Mouse (Mus musculus) T-helper 2 cell (primary cell): ENCODE data around the gene Ajm1.

ENCODE experiments used
- in situ Hi-C: fragments of 300-600 bp; cut with MboI, MseI; formaldehyde crosslinking; loops from one replicate; pipeline ENCODE4 v1.15.1; 2025; ENCODE audit warnings: high pct_unique_total_duplicates

The Ajm1 gene

DNA sequence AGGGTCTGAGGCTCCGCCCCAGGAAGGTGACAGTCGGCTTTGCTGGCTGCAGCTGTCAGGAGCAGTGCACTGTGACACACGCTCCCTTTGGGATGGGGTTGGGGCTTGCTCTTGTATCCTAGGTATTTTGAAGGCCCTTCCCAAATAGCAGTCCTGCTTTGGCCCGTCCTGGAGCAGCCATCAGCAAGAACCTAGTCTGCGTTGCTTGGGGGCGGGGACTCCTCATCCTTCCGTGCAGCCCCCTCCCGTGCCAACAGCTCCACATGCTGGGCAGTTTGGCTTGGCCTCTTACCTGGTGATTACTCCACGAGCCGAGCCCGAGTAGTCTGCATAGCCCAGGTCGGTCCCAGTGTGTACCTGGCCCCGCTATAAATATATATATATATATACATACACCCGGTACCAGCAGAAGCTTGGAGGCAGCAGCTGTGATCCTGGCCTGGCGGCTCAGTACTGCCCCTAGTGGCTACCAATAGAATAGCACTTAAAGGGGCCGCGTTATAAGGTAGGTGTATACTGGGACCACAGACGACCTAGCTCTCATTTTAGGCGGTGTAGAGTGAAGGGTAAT lies at the start of gene Ajm1:
TSS of gene Ajm1 (minus strand) at position 464 of the 571 bp plus-strand sequence.
- in situ Hi-C loops: no loop called here

DNA sequence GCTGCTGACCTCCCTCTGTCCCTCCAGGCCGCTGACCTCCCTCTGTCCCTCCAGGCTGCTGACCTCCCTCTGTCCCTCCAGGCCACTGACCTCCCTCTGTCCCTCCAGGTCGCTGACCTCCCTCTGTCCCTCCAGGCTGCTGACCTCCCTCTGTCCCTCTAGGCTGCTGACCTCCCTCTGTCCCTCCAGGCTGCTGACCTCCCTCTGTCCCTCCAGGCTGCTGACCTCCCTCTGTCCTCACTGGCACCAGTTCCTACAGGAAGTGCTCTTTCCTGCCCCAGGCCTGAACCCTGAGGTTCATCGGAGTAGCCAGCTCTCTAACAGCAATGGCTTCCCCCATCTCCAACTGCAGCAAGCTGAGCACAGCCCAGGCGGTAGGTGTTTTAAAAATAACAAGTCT lies 47.2 kb upstream of the Ajm1 start:
- in situ Hi-C loops: no loop called here

DNA sequence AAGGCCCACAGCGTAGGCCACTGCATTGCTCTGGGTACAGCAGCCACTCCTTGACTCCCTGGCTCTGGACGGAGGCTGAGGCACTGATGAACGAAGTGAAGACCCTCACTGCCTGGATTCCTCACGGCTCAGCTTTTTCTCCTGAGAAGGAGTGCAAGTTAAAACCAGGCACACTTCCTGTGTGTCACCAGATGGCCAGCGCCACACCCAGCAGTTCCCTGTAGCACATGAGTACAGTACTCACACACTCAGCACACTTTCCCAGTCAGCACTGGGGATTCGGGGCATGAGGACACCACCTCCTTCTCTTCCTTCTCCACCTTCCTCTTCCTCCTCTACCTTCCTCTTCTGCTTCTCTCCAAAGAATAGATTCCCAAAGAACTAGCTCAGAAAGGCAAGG lies 46.3 kb upstream of the Ajm1 start, which contains the start of gene Fcna:
TSS of gene Fcna (minus strand) at position 220 of the 400 bp plus-strand sequence.
- in situ Hi-C loops: no loop called here

DNA sequence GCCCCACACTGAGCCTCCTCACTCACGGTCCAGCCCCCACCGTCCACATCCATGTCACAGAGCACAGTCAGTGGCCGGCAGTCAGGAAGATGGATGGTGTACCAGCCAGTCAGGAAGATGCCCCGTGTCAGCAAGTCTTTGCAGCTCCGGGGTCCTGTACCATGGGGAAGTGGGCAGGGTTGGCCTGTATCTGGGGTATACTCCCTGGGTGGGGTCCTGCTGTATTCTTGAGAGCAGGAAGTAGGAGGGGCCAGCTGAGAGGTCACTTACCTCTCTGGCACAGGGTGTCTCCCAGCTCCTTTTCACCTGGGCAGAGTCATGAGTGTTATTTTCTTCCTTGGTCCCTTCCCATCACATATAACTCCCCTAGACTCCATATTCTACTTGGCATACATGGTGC lies 44.4 kb upstream of the Ajm1 start:
- in situ Hi-C loops: no loop called here

DNA sequence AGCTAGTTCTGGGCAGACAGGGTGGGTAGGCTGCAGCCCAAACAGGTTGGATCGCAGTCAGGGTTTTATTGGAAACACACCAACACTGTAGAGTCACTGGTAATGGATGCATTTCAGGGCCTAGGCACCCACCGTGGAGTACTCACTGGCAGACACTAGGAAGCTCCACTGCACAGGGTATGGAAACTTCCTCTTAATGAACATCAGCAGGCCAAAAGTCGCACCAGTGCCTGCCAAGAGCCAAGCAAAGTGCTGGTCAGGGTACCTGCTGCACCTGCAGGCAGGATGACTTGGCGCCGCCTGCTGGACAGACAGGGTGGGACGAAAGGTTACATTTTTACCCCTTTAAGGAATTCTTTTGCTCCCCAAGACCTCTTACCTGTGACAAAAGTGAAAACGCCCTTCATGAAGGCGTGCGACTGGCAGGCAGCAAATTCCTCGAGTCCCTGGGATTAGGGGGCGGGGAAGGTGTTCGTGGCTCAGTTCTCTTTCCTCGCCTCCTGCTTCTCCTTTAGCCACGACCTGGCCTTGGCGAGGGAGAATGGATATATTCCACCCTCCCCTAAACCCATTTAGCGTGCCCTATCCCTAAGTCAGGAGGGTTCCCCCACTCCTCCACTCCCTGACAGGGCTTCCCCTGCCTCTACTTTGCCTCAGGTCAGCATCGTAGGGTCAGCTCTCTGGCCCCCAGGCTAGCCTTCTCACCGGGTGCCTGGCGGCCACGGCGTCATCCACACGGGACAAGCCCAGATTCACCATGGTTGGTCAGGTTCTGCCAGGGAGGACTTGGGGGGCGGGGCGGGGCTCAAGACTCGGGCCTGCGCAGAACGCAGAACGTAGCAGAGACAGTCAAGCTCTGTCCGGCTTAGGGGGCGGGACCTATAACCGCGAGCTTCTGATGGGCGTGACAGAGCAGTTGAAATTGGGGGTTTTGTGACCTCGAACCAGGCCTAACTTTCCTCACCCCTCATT lies 40.0 kb upstream of the Ajm1 start, which contains the start of gene Tmem141:
TSS of gene Tmem141 (minus strand) at position 777 of the 972 bp plus-strand sequence.
- in situ Hi-C loops: no loop called here

DNA sequence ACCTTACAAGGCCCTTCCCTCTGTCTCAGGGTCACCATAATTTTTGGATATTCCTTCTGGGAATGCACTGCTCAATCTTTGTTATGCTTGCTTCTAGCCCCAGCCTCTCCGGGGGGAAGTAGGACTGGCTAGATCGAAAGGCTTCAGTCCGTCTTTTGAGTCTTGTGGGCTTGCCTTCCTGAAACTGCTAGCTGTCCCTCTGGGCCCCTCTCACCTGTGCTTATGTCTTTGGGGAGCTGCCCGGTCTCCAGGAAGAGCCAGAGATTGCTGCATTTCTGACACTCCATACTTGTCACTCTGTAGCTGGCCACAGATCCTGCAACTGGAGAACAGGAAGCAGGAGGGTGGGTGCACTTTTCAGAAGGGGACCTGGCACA lies 39.3 kb upstream of the Ajm1 start:
- in situ Hi-C loops: no loop called here

DNA sequence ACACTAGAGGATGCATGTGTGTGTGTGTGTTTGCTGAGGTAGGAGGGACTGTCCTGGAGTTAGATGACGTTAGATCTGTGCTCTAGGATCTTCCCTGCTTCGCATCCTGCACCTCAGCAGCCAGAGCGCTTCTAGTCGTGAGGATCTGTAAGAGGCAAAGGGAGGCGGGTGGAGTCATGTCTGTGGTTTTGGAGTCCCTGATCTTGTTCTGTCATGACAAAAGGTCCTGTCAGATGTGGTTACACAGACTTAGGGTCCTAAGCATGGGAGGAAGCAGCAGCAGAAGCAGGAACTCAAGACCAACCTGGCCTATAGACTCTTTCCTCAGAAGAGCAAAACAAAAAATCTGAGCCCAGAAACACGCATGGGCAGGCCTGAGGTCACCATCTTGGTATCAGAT lies 38.8 kb upstream of the Ajm1 start:
- in situ Hi-C loops: no loop called here

DNA sequence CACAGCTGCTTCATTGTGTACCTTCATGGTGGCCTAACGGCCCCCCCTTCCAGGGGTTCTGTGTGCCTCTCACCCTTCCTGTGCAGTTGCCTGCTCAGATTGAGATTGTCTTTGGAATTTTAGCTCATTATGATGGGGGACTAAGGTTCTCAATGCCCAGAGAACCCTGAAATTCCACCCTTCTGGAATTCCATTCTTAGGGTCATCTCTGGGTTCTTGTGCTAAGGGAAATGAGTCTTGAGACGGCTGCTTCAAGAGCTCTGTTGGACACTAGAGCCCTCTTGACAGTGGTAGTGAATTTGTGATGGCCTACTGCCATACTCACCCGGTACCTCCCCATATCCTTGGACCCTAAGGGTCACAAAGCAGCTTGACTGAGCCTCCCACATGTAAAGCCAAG lies 36.0 kb upstream of the Ajm1 start, which contains the start of gene Ccdc183:
TSS of gene Ccdc183 (minus strand) at position 101 of the 400 bp plus-strand sequence.
- in situ Hi-C loops: no loop called here

DNA sequence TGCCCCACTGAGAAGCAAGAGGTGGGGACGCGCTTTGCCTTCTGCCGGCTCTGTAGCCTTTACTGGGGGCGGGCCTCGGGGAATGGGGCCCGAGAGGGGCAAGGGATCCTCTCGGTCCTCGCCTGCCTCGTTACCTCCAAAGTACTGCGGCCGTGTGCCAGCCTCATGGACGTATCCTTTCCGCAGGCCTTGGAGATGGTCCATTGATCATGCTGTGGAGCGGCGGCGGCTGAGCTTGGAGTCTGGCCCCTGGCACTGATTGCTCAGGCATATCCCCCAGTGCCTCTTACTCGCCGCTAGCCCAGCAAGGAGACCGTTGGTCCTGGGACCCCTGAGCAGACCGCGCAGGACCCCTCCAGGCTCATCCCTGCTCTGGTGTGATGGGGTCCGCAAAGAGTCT lies 34.8 kb upstream of the Ajm1 start:
- in situ Hi-C loops: no loop called here

DNA sequence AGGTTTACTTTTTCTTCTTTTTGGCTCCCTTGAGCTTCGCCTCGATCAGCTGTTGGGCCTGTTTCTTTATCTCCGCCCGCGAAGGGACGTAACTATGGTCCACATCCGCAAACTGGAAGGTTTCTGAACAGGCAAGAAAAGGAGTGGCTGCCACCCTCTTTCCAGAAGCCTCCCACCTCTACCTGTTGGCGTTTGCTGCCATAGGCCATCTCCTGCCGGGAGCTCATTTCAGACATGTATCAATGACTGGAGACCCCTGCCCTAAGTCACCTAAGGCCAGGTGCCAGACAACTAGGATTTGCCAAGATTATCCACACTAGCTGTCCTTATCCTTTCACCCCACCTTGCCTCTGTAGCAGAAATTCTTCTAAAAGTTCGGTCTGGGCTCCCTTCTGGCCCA lies 27.1 kb upstream of the Ajm1 start:
- in situ Hi-C loops: no loop called here

DNA sequence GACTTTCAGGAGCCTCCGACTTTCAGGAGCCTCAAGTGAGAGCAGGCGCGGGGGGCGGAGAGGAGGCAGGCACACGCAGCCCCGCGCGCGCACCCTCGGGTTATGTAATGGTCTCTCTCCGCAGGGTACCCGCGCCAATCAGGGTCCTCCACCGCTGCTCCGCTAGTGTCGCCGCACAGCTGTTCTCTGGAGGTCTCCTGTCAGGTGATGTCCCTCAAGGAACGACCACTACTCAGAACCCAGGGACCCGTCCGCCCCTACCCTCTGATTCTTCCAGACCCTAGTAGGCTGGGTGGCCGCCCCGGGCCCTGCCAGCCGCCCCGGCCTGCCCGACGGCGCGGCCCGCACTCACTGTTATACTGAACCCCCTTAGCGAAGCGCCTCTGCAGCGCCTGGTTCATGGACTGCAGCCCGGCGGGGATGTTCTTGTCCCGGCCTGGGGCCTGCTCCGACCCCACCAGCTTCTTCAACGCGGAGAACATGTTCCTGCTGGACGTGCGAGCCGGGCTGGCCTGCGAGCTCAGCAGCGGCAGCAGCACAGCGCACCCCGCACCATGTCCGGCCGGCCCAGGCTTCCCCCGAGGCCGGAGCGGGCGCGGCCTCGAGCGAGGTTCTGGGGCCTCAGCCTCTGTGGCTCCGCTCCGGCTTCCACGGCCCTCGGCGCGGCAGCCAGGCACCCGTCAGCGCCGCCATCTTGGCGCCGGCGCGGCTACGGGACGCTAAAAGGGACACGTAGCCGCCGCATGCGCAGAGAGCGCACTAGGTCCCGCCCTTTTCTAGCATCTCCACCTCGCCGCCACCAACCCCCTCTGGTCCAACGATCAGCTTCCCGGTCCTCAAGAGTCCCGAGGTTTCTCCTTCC lies 26.4 kb upstream of the Ajm1 start, which contains the start of gene Rabl6:
TSS of gene Rabl6 (minus strand) at position 761 of the 862 bp plus-strand sequence.
- in situ Hi-C loops: no loop called here

DNA sequence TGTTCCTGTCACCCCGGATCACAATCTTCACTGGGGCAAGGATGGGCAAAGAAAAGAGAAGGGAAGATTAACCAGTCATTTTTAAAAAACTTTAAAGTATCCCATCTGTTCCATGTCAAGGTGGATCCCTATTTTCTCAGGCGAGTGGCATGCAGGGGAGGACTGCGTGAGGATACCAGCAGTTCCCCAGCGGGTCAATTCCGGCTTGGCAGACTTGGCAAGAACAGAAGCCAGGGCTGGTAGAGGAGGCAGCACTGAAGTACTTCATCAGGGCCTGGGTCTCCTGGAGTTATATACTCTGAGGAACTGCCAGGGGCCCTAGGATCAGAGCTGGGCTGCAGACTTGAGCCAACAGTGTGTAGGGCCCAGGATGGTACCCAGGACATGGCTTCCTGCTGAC lies 21.0 kb upstream of the Ajm1 start:
- in situ Hi-C loops: no loop called here

DNA sequence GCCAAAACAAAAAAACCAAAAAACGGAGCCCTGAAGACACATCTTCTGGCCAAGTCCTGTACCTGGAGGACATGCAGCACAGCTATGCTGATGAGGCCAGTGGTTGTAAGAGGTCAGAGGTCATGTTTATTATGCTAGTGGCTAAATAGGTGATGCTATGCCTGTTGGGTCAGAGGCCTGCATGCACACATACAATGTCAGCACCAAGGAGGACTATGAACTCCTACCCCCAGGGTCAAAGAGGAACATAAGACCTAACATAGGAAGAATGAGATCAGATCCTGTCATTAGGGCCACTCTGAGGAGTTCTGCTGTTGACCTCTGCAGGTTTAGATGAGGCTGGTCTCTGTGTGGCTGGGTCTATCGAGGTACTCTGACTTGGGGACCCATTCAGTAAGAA lies 18.5 kb upstream of the Ajm1 start:
- in situ Hi-C loops: no loop called here

DNA sequence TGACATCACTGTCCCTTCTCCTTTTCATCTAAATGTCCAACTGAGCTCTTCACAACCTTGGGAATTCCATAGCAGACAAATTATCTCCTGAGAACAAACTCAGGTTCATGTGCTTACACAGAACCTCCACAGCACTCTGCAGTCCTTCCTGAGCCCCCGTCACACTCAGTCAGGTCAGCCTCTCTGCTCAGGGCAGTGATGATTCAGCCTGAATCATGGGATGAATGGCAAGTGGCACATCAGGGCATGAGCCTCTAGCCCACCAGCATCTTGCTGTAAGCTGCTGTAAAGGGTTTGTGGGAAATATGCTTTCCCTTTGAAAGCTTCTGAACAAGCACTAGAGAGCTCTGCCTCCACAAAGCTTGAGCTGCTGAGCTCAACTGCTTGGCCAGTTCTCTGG lies 17.2 kb upstream of the Ajm1 start:
- in situ Hi-C loops: loop anchor here (10.0 kb wide), 1 partner anchor 1446 kb away; no protein-coding TSS in a partner anchor

DNA sequence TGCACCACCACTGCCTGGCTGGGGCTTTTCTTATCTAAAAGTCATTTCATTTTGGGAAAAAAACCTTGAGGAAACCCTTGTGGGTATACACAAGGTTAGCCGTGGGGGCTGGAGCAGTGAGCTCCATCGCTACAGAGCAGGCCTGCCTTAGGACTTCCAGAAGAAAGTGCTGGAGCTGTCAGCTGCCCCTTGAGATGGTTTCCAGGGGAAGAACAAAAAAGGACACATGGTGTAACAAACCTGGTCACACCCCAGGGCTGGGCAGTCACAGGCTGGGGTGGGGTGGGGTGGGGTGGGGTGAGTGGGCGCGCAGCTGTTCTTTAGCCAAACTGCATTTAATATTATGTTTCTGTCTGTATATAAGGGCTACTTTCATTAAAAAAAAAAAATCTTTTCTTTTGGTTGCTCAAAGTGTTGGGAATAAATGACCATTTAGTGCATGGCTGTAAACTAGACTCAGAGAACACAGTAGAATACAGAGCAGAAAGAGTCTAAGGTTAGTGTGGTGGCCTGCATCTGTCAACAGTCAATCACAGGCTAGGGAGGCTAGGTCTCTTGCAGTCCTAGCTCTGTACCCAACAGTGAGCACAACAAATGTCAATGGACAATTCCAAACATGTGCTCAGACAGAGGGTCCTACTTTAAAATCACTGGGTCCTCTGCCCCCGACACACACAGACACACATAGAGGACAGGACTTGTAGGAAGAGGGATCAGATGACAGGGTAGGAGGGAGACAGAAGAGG lies 15.4 kb upstream of the Ajm1 start:
- in situ Hi-C loops: loop anchor here (10.0 kb wide), 1 partner anchor 1448 kb away; no protein-coding TSS in a partner anchor

DNA sequence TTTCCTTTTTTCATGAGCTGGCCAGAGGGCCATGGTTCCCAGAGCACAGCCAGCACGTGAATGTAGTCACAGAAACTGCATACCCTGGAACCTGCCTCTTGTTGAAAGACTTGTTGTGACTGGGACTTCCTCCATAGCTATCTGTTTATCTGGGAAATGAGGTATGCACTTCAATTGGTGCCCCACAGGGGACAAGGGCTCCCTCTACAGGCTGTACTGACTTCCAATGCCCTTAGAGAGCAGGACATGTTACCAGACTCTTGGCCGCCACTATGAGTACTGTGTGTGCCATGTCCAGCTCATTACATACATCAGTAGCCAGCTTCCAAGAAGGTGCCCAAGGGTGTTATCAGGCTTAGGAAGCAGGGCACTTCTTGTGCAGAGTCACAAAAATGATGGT lies 10.3 kb upstream of the Ajm1 start:
- in situ Hi-C loops: loop anchor here (10.0 kb wide), 1 partner anchor 1453 kb away; no protein-coding TSS in a partner anchor

DNA sequence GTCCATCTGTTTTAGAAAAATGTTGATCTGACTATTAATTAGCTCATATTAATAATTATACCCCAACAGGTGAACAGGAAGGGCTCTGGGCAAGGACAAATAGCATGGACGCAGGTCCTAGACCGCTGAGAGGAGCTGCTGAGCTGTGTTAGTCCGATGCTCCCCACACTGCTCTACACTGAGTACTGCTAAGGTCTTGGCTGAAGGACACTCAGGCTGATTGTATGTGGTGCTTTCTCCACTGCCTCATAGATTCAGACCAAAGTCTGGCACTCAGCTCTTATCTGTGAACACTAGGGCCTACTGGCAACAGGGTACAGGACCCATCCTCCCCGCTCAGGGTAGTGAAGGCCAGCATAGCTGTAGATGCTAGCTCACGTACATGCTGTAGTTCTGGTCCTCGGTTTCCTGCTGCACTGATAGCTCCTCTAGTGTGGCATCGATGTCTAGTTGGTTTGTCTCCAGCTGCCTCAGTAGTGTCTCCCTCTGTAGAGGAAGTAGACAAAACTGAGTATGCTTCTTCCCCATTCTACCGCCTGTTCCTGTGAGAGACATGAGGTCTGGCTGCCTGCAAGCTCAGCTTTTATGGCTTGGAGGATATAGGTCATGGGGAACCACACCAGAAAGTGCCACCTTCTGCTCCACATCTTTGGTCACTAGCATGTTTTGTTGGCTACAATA lies 6.8 kb upstream of the Ajm1 start:
- in situ Hi-C loops: no loop called here

DNA sequence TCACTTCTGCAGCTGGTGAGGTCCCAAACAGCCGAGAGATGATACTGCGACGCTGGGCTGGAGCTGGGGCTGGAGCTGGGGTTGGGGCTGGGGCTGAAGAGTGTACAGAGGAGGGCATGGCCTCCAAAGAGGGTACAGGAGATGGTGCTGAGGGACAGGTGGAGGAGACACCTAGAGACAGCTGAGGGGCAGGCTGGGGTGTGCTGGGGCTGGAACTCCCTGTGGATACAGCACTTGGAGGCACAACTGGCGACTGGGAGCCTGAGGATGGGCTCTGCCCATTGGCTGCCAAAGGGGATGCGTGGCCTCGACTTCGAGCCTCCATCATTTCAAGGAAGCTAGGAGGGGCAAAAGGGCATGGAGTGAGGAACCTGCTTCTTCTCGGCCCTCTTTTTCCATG lies 5.7 kb upstream of the Ajm1 start:
- in situ Hi-C loops: no loop called here

DNA sequence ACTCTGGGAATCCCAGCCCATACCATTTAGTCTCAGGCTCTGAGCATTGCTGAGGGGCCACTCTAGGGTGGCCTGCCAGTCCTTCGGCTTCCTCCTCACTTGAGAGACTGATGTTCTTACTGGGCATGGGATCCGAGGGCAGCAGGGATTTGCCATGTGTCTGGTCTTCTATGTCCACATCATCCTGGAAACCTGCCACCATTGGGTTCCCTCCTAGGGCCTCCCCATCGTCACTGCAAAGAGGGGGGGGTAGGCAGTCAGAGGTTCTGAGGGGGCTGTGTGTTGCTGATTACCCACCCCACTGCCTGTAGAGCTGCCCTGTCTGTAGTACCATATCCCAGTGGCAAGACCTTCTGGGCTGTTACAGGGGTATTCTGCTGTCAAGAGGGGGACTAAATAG lies 4.0 kb upstream of the Ajm1 start:
- in situ Hi-C loops: no loop called here

DNA sequence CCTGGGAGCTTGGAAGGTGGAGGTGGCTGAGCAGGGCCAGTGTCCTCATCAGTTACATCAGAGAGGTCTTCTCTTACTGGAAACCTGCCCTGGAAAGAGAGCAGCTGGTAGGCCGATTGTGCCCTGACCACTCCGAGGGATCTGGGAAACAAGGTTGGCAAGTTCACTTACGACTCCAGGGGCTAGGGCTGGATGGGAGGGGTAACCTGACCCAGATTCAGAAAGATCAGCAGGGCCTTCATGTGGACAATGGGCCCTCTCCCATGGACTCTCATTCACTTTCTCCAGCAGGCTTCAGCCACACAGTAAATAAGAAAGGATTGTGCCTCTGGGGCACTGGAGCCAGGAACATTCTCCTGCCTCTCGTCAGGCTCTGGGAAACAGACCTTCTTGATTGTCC lies 3.3 kb upstream of the Ajm1 start:
- in situ Hi-C loops: no loop called here
